Mouse (Mus musculus): ENCODE measurements at regions not wholly inside any gene's neighbourhood (a gene's known extent, or its start where the extent isn't known, plus 50 kb on each side); places are given as distances from the start of the nearest gene placed in this dataset.

GRCm38 (mm10) chr9:22937686-22938391, 285.0 kb upstream of the Bmper start:
- no peak for DNase-seq (ENCODE audit: low spot score)

GRCm38 (mm10) chr9:22944992-22945391, 277.9 kb upstream of the Bmper start:
- DNase-seq (ENCODE audit: low spot score) = no peak

GRCm38 (mm10) chr9:22945426-22945955, 277.4 kb upstream of the Bmper start:
- peak; percentile 23 for DNase-seq (ENCODE audit: low spot score)

GRCm38 (mm10) chr9:22952571-22953442, 270.1 kb upstream of the Bmper start:
- DNase-seq (ENCODE audit: low spot score) = peak; percentile 63

GRCm38 (mm10) chr9:22962269-22962815, 260.5 kb upstream of the Bmper start:
- peak; percentile 66 for DNase-seq (ENCODE audit: low spot score)

GRCm38 (mm10) chr9:22971312-22971711, 251.6 kb upstream of the Bmper start:
- DNase-seq (ENCODE audit: low spot score) = no peak

- DNase-seq (ENCODE audit: low spot score) = no peak
Observed at GRCm38 (mm10) chr9:22976748-22977147, 246.1 kb upstream of the Bmper start.

GRCm38 (mm10) chr9:22979627-22980026, 243.2 kb upstream of the Bmper start:
- DNase-seq (ENCODE audit: low spot score) = no peak

GRCm38 (mm10) chr9:22989508-22989907, 233.4 kb upstream of the Bmper start:
- DNase-seq (ENCODE audit: low spot score) = no peak

GRCm38 (mm10) chr9:22993531-22993930, 229.3 kb upstream of the Bmper start:
- no peak for DNase-seq (ENCODE audit: low spot score)

GRCm38 (mm10) chr9:22995564-22995963, 227.3 kb upstream of the Bmper start:
- DNase-seq (ENCODE audit: low spot score) = no peak

- no peak for DNase-seq (ENCODE audit: low spot score)
Observed at GRCm38 (mm10) chr9:22998306-22998705, 224.6 kb upstream of the Bmper start.

GRCm38 (mm10) chr9:22999181-22999580, 223.7 kb upstream of the Bmper start:
- no peak for DNase-seq (ENCODE audit: low spot score)

- no peak for DNase-seq (ENCODE audit: low spot score)
Observed at GRCm38 (mm10) chr9:23000200-23000599, 222.7 kb upstream of the Bmper start.

GRCm38 (mm10) chr9:23003195-23004061, 219.4 kb upstream of the Bmper start:
- no peak for DNase-seq (ENCODE audit: low spot score)

GRCm38 (mm10) chr9:23005005-23005404, 217.9 kb upstream of the Bmper start:
- no peak for DNase-seq (ENCODE audit: low spot score)

- peak; percentile 55 for DNase-seq (ENCODE audit: low spot score)
Observed at GRCm38 (mm10) chr9:23009462-23010183, 213.3 kb upstream of the Bmper start.

- DNase-seq (ENCODE audit: low spot score) = peak; percentile 69
Observed at GRCm38 (mm10) chr9:23011316-23011959, 211.4 kb upstream of the Bmper start.

GRCm38 (mm10) chr9:23012130-23012529, 210.7 kb upstream of the Bmper start:
- no peak for DNase-seq (ENCODE audit: low spot score)

GRCm38 (mm10) chr9:23016733-23017132, 206.1 kb upstream of the Bmper start:
- no peak for DNase-seq (ENCODE audit: low spot score)
